12 mouse cellular contexts compared by ENCODE assay signal in genomic region chr15:93270289-93270855, GRCm38 (mm10). TPM values are rescaled to one million over a fixed set of nuclear protein-coding genes. Genes with fewer than 3 reads are reported as not detected.
DNase-seq lines count a peak whose midpoint lies in the region; TF ChIP-seq lines count a peak whose summit lies in the region.
"Had no signal": no experiment of that assay in that cellular context is flagged by ENCODE, and none has a peak within 500 bp of the region (broad histone marks: within the 10 kb centered on the region; RNA-seq: fewer than 3 reads in every experiment).

No protein-coding gene starts in this region.

- H3K9me3 ChIP-seq in CH12.LX (replicated peaks; ENCODE audit: low read length) = no peaks in the 10 kb centered on the region
- H3K9me3 ChIP-seq: forebrain, embryonic 13.5 days had no signal

- in situ Hi-C loops in CH12.LX (cut with MboI; ENCODE audit: low pct_ligation_motif_present, low pct_unique_long_range_greater_than_20kb, low sequenced_read_pairs) = no loop called here

- H3K36me3 ChIP-seq in CH12.LX (replicated peaks in 1 of 2; ENCODE audit: control insufficient read depth in 1 of 2, insufficient read depth in 1 of 2, low read length in 1 of 2) (peaks cover 0 to 41% of the 10 kb centered on the region in 2 experiments), macrophage (ENCODE audit: inconsistent target) (no peaks in the 10 kb centered on the region)

- peaks cover 6 to 40% of the 10 kb centered on the region in 2 experiments for H3K4me1 ChIP-seq in CH12.LX (ENCODE audit: control insufficient read depth in 1 of 2, insufficient read depth in 2 of 2)

- no peak overlapping the region for H3K9ac ChIP-seq in CH12.LX (ENCODE audit: insufficient read depth, low read depth)
- H3K9ac ChIP-seq: forebrain, embryonic 13.5 days had no signal

- dilution Hi-C loops in CH12.LX (cut with MboI; ENCODE audit: extremely low pct_ligation_motif_present, extremely low pct_unique_long_range_greater_than_20kb, low sequenced_read_pairs) = no loop called here

- TF ChIP-seq CTCF in CH12.LX (conservative IDR thresholded peaks at IDR 0.05 in 1 of 2, IDR thresholded peaks at IDR 0.05 in 1 of 2; ENCODE audit: low read depth in 2 of 2, low read length in 2 of 2) = no peak

- WGBS in macrophage (ENCODE audit: missing documents) = 34% methylated on average over 9 of the region's 9 CpGs

- no peak overlapping the region for H3K4me2 ChIP-seq in CH12.LX (ENCODE audit: insufficient read depth, low read depth, poor library complexity, severe bottlenecking)
- H3K4me2 ChIP-seq: forebrain, embryonic 13.5 days had no signal

- TF ChIP-seq RAD21 in CH12.LX (IDR thresholded peaks at IDR 0.05; ENCODE audit: low read depth, low read length) = no peak

- DNase-seq in lung, postnatal 10 days = peak; percentile 28
- no peak for DNase-seq in lung, postnatal 25 days (ENCODE audit: low spot score)
- DNase-seq in CH12.LX (ENCODE audit: extremely low read depth) = peak; percentile 33
- peak; percentile 54 for DNase-seq in adrenal gland, adult 8-10 months
- no peak for DNase-seq in neural tube, embryonic 10.5 days (ENCODE audit: extremely low spot score, low spot score)
- DNase-seq in right cerebral cortex, postnatal 10 days (ENCODE audit: low spot score in 2 of 2) = no peak
- DNase-seq in urinary bladder, postnatal 36 days (ENCODE audit: low spot score in 2 of 2) = no peak
- DNase-seq: cerebellum, adult 2 months; lung, postnatal 14 days had no signal

- TF ChIP-seq POLR2A in CH12.LX (IDR thresholded peaks at IDR 0.05; ENCODE audit: low read depth, low read length) = no peak

- H3K4me3 ChIP-seq in CH12.LX (replicated peaks in 1 of 3; ENCODE audit: low read depth in 2 of 3, low read length in 2 of 3, poor library complexity in 1 of 3) (no peak overlapping the region), macrophage (ENCODE audit: inconsistent target) (no peak overlapping the region)
- H3K4me3 ChIP-seq: forebrain, embryonic 13.5 days had no signal

- TF ChIP-seq EP300 in CH12.LX (IDR thresholded peaks at IDR 0.05; ENCODE audit: low read length) = no peak

- H3K27ac ChIP-seq in CH12.LX (ENCODE audit: insufficient read depth, low read depth) (no peak overlapping the region), macrophage (peak overlapping the region; percentile 25; the same call in 1 of the 2 replicates)
- H3K27ac ChIP-seq: forebrain, embryonic 13.5 days; kidney, postnatal 0 days had no signal

- H3K79me2 ChIP-seq in CH12.LX (replicated peaks; ENCODE audit: control insufficient read depth, extremely low read depth, insufficient read depth, poor library complexity, severe bottlenecking) = peaks cover 29% of the 10 kb centered on the region
- H3K79me2 ChIP-seq in macrophage (ENCODE audit: inconsistent target) = peaks cover 93% of the 10 kb centered on the region

- H3K27me3 ChIP-seq in CH12.LX (replicated peaks) = no peaks in the 10 kb centered on the region
- H3K27me3 ChIP-seq: forebrain, embryonic 13.5 days had no signal

TF ChIP-seq in CH12.LX, 34 proteins besides CTCF, POLR2A, EP300 and RAD21:
- TF ChIP-seq TBP (conservative IDR thresholded peaks at IDR 0.05; ENCODE audit: low read depth, low read length) (no peak), ZNF384 (IDR thresholded peaks at IDR 0.05; ENCODE audit: low read depth, low read length) (no peak)

RNA-seq across cellular contexts. Expression of gene Gxylt1, which starts 4.6 kb away (rescaled TPM):
- 7.5 TPM in 2 replicates for total RNA-seq in CH12.LX (2012; rRNA removed)
- total RNA-seq in CH12.LX (2014; rRNA removed) = 9.3 and 9.5 TPM in 2 replicates
- 17.1 and 18.5 TPM in 2 replicates for polyA plus RNA-seq in CH12.LX (2012; ENCODE audit: insufficient read length, low read depth)
- total RNA-seq in adrenal gland, adult 8-10 months (2022) = 10 to 100 TPM; 26.5 to 32.2 (median 31.0) TPM
- 10 to 100 TPM; 10.1 to 32.2 (median 24.0) TPM for total RNA-seq in macrophage (2018; cell fraction: chromatin; rRNA removed)
- total RNA-seq in macrophage (2018; cell fraction: cytosol; rRNA removed) = 10 to 100 TPM; 12.7 to 27.0 (median 18.4) TPM
- total RNA-seq in macrophage (2018; cell fraction: nucleus; rRNA removed) = 10 to 100 TPM; 20.8 to 53.7 (median 31.5) TPM
- 15.2 to 18.2 TPM (median 17.6 TPM) in 3 replicates for polyA plus RNA-seq in macrophage (2018)

Comparison
In these comparisons a context has a peak if more than half of its experiments do, and no peak if none do; other contexts are left out.
1. DNase-seq: peak in lung, postnatal 10 days (single experiment), CH12.LX (single experiment) and adrenal gland, adult 8-10 months (single experiment); none in lung, postnatal 25 days (single experiment), neural tube, embryonic 10.5 days (single experiment), right cerebral cortex, postnatal 10 days (0 of 2) and urinary bladder, postnatal 36 days (0 of 2).